Mouse (Mus musculus) colon, adult 2 months (tissue): ENCODE results near the gene Blvra. TPM values are rescaled to one million over a fixed set of nuclear protein-coding genes. Genes with fewer than 3 reads are reported as not detected.

Source experiments
- polyA plus RNA-seq: library from polyadenylated mRNA; depleted of rRNA; stranded (reverse); fragments of >200 nt; gene quantifications from 2 replicates; pipeline ENCODE4 v1.2.3, GENCODE M21; 2012; rRNA removed

The Blvra gene
- polyA plus RNA-seq, result 3.8 TPM in 2 replicates

DNA sequence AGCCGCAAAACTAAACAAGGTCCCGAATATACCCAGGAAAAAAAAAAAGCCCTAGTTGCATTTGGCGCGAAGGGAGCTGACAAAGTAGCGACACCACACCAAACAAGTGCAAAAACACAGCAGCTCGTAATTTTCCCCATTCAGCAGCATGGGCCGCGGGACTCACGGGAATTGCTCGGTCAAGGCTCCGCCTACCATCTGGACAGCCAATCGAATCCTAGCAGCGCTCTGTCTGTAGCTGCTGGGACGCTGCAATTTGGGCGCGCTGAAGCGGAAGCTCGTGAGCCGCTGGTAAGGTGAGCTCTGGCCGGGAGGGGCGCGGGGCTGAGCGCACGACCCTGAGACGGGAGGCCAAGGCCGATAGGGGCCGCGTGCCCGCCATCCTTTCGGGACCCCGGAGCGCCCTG, at the start of gene Blvra:
TSS of gene Blvra (plus strand) at position 231 of the 407 bp plus-strand sequence.

DNA sequence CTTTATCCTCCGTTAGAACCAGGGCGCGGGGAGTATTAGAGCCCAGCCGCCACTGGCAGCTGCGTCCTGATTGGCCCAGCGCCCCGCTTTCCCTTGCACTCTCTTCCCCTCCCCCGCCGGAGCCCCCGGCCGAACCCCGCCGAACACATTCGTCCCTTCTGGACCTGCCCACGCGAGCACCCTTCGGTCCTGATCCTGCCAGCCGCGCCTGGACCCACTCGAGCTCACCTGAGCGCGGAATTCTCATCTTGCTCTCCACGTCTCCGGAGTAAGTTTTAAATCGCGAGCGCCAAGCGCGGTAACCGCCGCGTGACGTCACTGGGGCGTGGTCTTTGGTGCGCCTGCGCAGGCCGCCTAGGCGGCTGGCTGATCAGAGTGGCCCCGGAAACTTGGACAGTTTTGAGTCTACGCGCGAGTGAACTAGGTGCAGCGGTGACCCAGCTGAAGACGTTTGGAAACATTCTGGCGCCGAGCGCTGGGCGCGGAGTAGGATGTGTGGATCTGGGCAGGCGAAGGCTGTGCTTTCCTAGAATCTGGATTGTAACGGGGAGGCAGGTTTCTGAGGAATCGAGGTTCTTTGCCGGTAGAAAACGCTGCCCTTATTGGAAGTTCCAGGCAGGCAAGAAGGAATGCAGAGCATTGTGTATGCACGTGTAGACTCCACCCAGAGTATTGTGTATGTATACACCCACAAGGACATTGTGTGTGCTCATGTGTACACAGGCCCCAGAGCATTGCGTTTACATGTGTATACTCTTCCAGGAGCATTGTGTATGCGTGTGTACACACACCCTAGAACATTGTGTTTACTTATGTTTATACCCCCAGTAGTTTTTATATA, 63.4 kb downstream of the Blvra start, which contains the start of gene Ncaph:
TSS of gene Ncaph (minus strand) at position 334 of the 841 bp plus-strand sequence.

GRCm38 (mm10) chr2:127143158-127144063, 72.9 kb downstream of the Blvra start, which contains the start of gene Itpripl1:
TSS of gene Itpripl1 (minus strand) at chr2:127143442.

Other genes with a start within 250 kb of the Blvra start
- 2.2 and 2.4 TPM in 2 replicates for gene Trpm7, start 194.4 kb upstream of the Blvra start, polyA plus RNA-seq
- gene Sppl2a, start 137.4 kb upstream of the Blvra start, polyA plus RNA-seq, result 26.6 and 26.9 TPM in 2 replicates
- 1.5 and 1.7 TPM in 2 replicates for gene Ap4e1, start 61.9 kb upstream of the Blvra start, polyA plus RNA-seq
- gene Ncaph, start 63.3 kb downstream of the Blvra start, polyA plus RNA-seq, result 2.4 and 2.7 TPM in 2 replicates
- 2.9 and 3.5 TPM in 2 replicates for gene Itpripl1, start 72.8 kb downstream of the Blvra start, polyA plus RNA-seq
- 0.45 and 0.52 TPM in 2 replicates for gene 1810024B03Rik, start 137.6 kb downstream of the Blvra start, polyA plus RNA-seq
- gene Snrnp200, start 137.7 kb downstream of the Blvra start, polyA plus RNA-seq, result 25.6 and 26.6 TPM in 2 replicates
- 52.3 and 56.8 TPM in 2 replicates for gene Ciao1, start 177.2 kb downstream of the Blvra start, polyA plus RNA-seq
- gene Tmem127, start 177.2 kb downstream of the Blvra start, polyA plus RNA-seq, result 112 and 148 TPM in 2 replicates
- gene Stard7, start 199.6 kb downstream of the Blvra start, polyA plus RNA-seq, result 60.3 and 81.2 TPM in 2 replicates